Mouse (Mus musculus) B cell, adult (primary cell): ENCODE measurements around the gene Rnf4. TPM values are rescaled to one million over a fixed set of nuclear protein-coding genes. Genes with fewer than 3 reads are reported as not detected.

Source experiments
- total RNA-seq: library from RNA; stranded (reverse); gene quantifications from 4 replicates; pipeline ENCODE4 v1.2.4, GENCODE M21; 2023; ENCODE audit not compliant: inconsistent age

The Rnf4 gene
- total RNA-seq: 206 to 227 TPM (median 215 TPM) in 4 replicates

DNA sequence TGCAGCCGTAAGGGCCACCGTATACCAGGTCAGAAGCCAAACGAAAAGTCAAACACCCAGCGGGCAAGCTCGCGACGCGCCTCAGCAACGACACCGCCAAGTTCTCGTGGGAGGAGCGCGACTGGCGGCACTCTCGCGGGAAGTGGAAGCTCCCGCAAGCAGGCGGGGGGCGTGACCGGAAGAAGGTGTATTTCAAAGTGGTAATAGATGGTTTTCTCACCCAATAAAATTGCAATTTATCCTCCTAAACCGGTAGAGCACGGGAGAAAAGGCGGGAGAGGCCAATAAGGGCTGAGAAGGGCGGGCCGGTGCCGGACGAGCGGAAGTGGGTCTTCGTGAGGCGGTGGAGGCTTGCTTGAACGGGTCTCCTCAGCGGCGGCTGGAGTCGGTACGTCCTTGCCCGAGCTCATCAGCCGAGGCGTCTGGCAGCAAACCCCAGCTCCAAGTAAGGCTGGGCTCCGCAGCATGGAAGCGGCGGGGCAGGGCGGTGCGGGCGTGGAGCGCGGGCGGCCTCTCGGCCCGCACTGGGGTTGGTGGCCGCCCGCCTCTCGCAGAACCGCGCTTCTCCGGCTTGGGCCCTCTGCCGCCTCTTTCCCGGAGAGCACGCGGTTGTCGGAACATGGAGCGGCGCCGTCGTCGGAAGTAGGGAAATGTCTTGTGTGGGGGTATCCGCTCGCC is at the start of gene Rnf4:
Gene Rnf4 (plus strand): TSS at position 193 of the 678 bp plus-strand sequence.

DNA sequence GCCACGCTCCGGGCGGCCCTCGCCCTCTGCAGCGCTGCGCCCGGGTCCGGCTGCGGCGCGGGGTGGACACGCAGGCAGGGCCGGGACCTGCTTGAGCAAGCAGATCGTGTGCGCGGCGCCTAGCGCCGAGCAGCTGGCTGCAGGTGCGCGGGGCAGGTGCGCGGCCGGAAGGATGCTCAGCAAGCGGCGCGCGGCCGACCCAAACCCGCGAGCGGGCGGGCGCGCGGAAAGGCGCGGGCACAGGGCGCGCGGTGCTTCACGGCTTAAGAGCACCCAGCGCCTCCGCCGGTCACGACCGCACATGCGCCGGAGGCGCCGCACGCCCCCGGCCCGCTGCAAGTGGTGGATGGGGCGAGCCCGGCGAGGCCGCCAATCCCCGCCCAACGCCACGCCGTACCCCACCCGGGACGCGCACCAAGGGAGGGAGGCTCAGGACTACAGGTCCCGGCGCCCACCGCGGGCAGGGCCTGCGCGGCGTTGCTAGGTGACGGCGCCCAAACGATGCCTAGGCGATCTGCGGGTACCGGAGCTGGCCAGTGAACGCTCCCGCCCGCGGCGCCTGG is 47.9 kb upstream of the Rnf4 start, which contains the start of the genes Zfyve28 and Cfap99:
Gene Zfyve28 (minus strand): TSS at position 296 of the 563 bp plus-strand sequence.
Gene Cfap99 (plus strand): TSS at position 447 of the 563 bp plus-strand sequence.

DNA sequence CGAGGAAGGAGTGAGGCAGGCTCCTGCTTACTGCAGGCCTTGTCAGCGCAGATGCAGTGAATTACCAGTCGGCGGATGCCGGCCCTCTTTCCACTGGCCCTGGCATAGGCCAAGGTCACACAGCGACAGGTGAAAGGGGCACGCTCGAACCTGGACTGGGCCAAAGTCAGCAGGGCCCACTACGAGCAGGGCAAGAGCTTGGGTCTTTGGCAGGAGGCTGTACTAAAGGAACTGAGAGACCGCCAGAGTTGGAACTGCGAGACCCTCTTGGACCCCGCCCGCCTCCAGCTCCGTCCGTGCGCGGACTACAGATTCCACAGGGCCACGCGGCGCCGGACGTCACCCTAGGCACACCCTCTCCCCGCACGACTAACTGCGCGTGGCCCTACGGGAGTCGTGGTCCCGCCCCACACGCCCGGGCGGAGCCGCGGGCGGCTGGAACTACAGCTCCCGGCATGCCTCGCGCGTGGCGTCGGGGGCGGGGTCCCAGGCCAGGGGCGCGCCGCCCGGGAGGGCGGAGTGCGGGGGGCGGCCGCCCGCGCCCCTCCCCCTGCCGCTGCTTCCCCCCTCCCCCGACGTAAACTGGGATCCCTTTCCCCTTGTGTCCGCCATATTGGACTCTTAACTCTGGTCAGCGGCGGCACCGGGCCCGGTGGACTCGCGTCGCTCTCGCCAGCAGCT is 33.4 kb downstream of the Rnf4 start, which contains the start of gene Fam193a:
Gene Fam193a (plus strand): TSS at position 593 of the 681 bp plus-strand sequence.

Other genes starting within 250 kb of the Rnf4 start
- gene Poln, start 166.8 kb upstream of the Rnf4 start, total RNA-seq: 0.71 to 3.0 TPM (median 2.4 TPM) in 4 replicates
- gene Haus3, start 166.8 kb upstream of the Rnf4 start, total RNA-seq: 35.8 to 39.3 TPM (median 38.1 TPM) in 4 replicates
- 78.9 to 84.0 TPM (median 81.0 TPM) in 4 replicates for gene Mxd4, start 148.6 kb upstream of the Rnf4 start, total RNA-seq
- 1.8 to 2.0 TPM (median 2.0 TPM) in 4 replicates for gene Zfyve28, start 47.8 kb upstream of the Rnf4 start, total RNA-seq
- not detected in 4 replicates for gene Cfap99, start 47.7 kb upstream of the Rnf4 start, total RNA-seq
- gene Fam193a, start 33.6 kb downstream of the Rnf4 start, total RNA-seq: 70.9 to 78.8 TPM (median 75.9 TPM) in 4 replicates
- 25.7 to 34.9 TPM (median 31.9 TPM) in 4 replicates for gene Tnip2, start 177.7 kb downstream of the Rnf4 start, total RNA-seq
- 87.9 to 127 TPM (median 98.8 TPM) in 4 replicates for gene Sh3bp2, start 189.5 kb downstream of the Rnf4 start, total RNA-seq
- gene Add1, start 237.4 kb downstream of the Rnf4 start, total RNA-seq: 248 to 285 TPM (median 257 TPM) in 4 replicates